Mouse (Mus musculus) testis, postnatal 10 days (tissue): Measurements from ENCODE around the gene Cd2bp2.
A peak's percentile ranks its signal among the peaks of the same experiment; 100 is the strongest.

Experiments
- DNase-seq: peaks from one replicate; pipeline ENCODE4 v3.0.0; 2021; ENCODE audit warnings: low spot score

The Cd2bp2 gene

DNA sequence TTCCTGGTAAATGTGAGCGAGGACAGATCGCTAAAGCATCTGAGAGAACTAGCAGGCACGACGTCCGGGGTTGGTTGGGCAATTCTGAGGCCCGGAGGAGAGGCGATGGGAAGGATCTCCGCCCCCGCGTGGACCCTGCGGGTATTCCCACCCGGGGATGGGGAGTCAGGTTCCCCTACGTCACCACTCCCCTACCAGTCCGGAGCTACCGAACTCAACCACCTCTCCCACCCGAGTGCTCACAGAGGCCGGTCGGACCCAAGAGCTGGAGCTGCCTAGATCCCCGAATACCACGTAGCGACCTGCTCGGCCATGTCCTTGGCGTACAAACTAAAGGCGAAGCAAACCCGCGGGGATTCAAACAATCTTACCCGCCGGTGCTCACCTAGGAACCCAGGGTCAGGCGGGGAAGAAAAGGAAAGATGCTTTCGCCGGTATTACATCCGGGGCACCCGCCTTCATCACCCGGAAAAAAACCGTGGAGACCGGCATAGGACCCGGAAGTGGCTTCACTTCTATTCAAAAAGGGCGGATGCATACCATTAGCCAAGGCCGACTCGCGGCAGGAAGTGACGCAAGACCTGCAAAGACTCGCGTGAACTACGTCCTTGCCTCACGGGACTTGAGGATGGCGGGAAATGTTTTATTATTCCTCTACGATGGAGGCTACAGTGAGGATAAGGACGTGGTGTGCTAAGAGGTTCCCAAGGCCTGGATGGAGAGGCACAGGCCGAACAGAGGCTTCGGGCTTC, at the start of gene Cd2bp2:
Gene Cd2bp2 (minus strand): TSS at position 507 of the 752 bp plus-strand sequence.
- peak; percentile 89 for DNase-seq

- no peak for DNase-seq
These were observed 49.0 kb upstream of the Cd2bp2 start for GRCm38 (mm10) chr7:127244658-127245510.

GRCm38 (mm10) chr7:127243870-127244657, 48.2 kb upstream of the Cd2bp2 start, which contains the start of gene Zfp771:
Zfp771 (plus strand) TSS chr7:127244274.
- peak; percentile 99 for DNase-seq

DNA sequence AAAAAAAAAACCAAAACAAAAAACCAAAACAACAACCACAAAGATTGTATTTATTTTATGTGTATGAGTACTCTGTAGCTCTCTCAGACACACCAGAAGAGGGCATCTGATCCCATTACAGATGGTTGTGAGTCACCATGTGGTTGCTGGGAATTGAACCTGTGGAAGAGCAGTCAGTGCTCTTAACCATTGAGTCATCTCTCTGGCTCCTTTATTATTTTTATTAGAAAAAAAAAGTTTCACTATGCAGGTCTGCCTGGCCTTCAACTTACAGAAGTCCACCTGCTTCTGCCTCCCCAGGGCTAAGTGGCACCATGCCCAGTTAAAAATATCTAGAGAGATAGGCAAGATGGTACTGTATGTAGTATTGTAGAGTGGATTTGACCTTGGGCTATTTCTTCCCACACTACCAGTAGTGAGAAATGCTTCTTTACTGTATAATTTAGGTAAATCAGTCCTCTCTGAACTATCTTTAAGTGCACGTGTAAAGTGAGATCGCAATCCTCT, 47.6 kb upstream of the Cd2bp2 start:
- no peak for DNase-seq

DNA sequence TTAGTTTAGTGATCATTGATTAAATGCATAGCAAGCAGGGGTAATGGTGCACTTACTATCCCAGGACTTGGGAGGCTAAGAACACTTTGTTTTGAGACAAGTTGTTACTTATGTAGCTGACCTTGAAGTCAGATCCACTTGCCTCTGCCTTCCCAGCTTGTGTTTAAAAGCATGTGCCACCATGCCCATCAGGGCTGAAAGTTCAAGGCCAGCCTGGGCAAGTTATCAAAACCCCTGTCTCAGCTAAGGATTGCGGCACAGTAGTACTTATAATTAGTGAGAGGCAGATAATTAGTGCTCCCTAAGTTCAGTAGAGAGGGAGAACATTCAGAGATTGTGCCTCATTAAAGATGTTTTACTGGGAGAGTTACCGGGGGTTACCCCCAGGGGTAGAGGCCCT, 38.9 kb upstream of the Cd2bp2 start:
- no peak for DNase-seq

- DNase-seq, result no peak
These were observed 37.9 kb upstream of the Cd2bp2 start for GRCm38 (mm10) chr7:127233765-127234164.

GRCm38 (mm10) chr7:127233368-127233749, 37.5 kb upstream of the Cd2bp2 start:
- no peak for DNase-seq

- peak; percentile 88 for DNase-seq
These were observed 36.9 kb upstream of the Cd2bp2 start, which contains the start of the genes Zfp553 and Sept1 for GRCm38 (mm10) chr7:127232622-127233367. Zfp553 (plus strand) TSS chr7:127233061. Sept1 (minus strand) TSS chr7:127233130.

DNA sequence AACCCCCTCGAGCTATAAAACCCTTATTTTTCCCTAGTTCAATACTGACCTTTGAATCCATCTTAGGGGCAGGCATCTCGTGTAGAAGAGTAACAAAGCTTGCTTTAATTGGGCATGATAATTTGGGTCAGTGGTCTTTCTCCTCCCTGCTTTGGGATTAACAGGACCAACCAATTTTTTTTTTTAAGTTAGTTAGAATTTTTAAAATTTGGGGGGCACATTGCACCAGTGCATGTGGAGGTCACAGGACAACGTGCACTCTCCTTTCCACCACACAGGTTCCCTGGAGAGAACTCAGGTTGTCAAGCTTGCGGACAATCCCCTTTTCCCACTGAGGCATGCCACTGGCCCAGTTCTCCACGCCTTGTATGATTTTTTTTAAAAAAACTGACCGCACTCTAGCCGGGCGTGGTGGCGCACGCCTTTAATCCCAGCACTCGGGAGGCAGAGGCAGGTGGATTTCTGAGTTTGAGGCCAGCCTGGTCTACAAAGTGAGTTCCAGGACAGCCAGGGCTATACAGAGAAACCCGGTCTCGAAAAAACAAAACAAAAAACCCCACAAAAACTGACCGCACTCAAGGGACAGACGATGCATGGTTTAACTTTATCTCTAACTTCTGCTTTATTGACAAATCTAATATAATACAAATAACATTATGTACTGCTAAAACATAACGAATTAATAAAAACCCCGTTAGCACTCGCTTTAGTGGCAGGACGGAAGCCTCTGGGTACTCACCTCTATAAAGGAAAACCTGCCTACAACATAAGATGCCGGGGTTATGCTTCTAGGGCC, 36.2 kb upstream of the Cd2bp2 start:
- no peak for DNase-seq

DNA sequence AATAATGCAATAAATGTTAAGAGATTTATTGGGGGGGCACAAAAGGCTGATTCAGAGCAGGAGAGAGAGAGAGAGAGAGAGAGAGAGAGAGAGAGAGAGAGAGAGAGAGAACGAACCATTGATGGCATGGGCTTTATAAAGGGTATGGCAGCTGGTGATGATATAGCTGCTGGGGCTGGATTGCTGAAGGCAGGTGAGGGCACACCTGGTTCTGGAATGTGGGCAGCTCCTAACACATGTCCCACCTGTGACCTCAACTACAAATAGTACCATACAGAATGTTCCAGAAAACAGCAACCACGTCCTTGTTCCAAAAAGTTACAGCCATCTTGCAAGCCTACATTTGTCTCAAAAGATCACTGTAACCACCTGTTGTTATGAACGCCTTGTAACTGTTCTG, 35.5 kb upstream of the Cd2bp2 start:
- DNase-seq, result no peak

- peak; percentile 90 for DNase-seq
These were observed 32.9 kb upstream of the Cd2bp2 start for GRCm38 (mm10) chr7:127228615-127229303.

GRCm38 (mm10) chr7:127225147-127225995, 29.5 kb upstream of the Cd2bp2 start:
- DNase-seq, result no peak

- no peak for DNase-seq
These were observed 28.8 kb upstream of the Cd2bp2 start for GRCm38 (mm10) chr7:127224616-127225015.

GRCm38 (mm10) chr7:127223515-127224478, 27.9 kb upstream of the Cd2bp2 start:
- DNase-seq, result no peak

- no peak for DNase-seq
These were observed 27.3 kb upstream of the Cd2bp2 start for GRCm38 (mm10) chr7:127223106-127223505.

GRCm38 (mm10) chr7:127220440-127220839, 24.6 kb upstream of the Cd2bp2 start:
- DNase-seq, result no peak

DNA sequence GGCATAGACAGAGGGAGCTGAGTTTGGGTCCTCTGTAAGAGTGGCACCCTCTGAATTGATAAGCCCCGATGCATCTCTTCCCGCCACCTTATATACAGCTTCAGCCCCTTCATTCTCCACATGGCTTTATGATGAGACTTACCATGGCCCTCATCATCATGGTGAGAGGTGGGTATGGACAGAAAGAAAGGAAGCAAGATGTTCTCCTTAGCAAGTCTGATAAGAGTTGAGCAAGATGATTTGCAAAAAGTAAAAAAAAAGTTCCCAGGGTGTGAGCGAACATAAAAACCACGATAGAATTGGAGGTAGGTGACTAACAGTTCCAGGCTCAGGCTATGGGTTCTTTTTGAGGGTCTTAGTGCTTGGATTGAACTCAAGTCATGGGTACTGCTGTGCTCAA, 22.8 kb upstream of the Cd2bp2 start:
- no peak for DNase-seq
